Mouse (Mus musculus): ENCODE measurements around the gene Mapk8ip1.

DNA sequence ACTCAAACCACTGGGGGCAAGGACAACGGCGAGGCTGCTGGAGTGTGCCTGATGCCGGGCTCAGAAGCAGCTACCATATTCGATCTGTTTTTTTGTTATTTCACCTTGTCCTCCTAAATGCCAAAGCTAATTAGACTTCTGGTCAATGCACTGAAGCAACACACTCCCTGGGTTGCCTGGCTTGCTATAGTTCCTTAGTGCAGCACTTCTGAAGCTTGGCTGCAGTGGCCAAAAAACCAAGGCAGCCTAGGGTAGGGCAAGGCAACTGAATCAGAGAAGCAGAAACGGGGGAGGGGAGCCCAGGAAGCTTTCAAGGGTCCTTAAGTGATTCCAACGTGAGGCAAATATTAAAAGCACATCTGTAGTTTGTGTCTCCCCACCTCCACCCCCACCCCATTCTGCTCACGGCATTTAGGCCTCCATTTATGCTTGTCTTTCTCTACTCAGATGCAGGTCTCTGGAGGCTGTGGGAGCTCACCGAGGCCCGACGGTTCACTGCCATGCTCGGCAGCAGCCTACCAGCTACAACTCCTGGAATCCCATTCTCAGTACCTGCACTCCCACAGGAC, 30.6 kb upstream of the Mapk8ip1 start:
- TF ChIP-seq POLR2A (IDR thresholded peaks at IDR 0.05; ENCODE audit: borderline replicate concordance, extremely low read depth, low read depth, low read length) (no peak), CTCF (IDR thresholded peaks at IDR 0.05; ENCODE audit: insufficient read depth, low read length) (no peak)
